Mouse (Mus musculus): ENCODE results near the gene Olfr1228. TPM values are rescaled to one million over a fixed set of nuclear protein-coding genes. Genes with fewer than 3 reads are reported as not detected.

Olfr1228 gene
- not detected for polyA plus RNA-seq (2014; fragmentation: Illumina TruSeq; extraction: RNeasy Lipid Tissue Mini Kit (QIAGEN cat#74804); ENCODE audit: low read depth, low replicate concordance)

DNA sequence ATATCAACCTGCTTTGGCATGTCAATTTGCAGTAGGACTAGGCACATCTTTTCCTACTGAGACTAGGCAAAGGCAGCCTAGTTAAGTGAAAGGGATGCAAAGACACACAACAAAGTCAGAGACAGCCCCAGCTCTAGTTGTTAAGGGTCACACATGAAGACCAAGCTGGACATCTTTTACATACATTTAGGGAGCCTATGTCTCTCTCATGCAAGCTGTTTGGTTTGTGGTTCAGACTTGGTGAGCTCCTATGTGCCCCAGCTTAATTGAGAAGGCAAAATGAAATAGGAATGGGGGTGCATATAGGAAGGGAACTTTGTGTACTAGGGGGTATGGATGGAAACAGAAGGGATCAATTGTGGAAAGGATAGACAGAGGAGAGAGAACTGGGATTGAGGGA is at the start of gene Olfr1228:
Gene Olfr1228 (minus strand): TSS at position 101 of the 400 bp plus-strand sequence.

GRCm38 (mm10) chr2:89297168-89297567 is 43.3 kb upstream of the Olfr1228 start, which contains the start of gene Olfr1230:
Gene Olfr1230, minus strand, starts transcription at chr2:89297268.

DNA sequence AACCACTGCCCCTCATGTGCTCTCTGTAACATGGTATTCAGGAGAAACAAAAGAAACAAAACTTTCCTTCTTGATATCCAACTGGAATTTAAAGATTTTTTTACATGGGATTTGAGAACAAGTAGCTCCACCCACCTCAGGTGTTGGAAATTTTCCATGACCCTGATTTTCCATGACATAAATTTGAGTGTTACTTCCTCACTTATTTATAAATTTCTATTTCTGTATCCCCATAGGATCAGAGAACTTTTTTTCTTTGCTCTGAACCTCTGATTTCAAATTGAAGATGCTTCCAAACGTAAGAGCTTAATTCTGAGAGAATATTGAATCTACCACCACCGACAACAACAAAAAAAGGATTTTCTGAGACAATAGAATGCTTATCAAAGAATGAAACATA is 34.1 kb upstream of the Olfr1228 start, which contains the start of gene Olfr1229:
Gene Olfr1229 (minus strand): TSS at position 101 of the 400 bp plus-strand sequence.

GRCm38 (mm10) chr2:89199948-89200347 is 53.9 kb downstream of the Olfr1228 start, which contains the start of gene Olfr1226:
Gene Olfr1226, minus strand, starts transcription at chr2:89200048.

Other genes with a start within 250 kb of the Olfr1228 start
- not detected for gene Olfr1215, start 247.1 kb downstream of the Olfr1228 start, polyA plus RNA-seq (2014; fragmentation: Illumina TruSeq; extraction: RNeasy Lipid Tissue Mini Kit (QIAGEN cat#74804); ENCODE audit: low read depth, low replicate concordance)
- gene Olfr1216, start 235.7 kb downstream of the Olfr1228 start, polyA plus RNA-seq (2014; fragmentation: Illumina TruSeq; extraction: RNeasy Lipid Tissue Mini Kit (QIAGEN cat#74804); ENCODE audit: low read depth, low replicate concordance) = not detected
- gene Olfr1217, start 222.0 kb downstream of the Olfr1228 start, polyA plus RNA-seq (2014; fragmentation: Illumina TruSeq; extraction: RNeasy Lipid Tissue Mini Kit (QIAGEN cat#74804); ENCODE audit: low read depth, low replicate concordance) = not detected
- gene Olfr1218, start 192.9 kb downstream of the Olfr1228 start, polyA plus RNA-seq (2014; fragmentation: Illumina TruSeq; extraction: RNeasy Lipid Tissue Mini Kit (QIAGEN cat#74804); ENCODE audit: low read depth, low replicate concordance) = not detected
- not detected for gene Olfr1219, start 170.5 kb downstream of the Olfr1228 start, polyA plus RNA-seq (2014; fragmentation: Illumina TruSeq; extraction: RNeasy Lipid Tissue Mini Kit (QIAGEN cat#74804); ENCODE audit: low read depth, low replicate concordance)
- gene Olfr1220, start 147.2 kb downstream of the Olfr1228 start, polyA plus RNA-seq (2014; fragmentation: Illumina TruSeq; extraction: RNeasy Lipid Tissue Mini Kit (QIAGEN cat#74804); ENCODE audit: low read depth, low replicate concordance) = not detected
- not detected for gene Olfr1221, start 136.8 kb downstream of the Olfr1228 start, polyA plus RNA-seq (2014; fragmentation: Illumina TruSeq; extraction: RNeasy Lipid Tissue Mini Kit (QIAGEN cat#74804); ENCODE audit: low read depth, low replicate concordance)
- gene Olfr1222, start 121.0 kb downstream of the Olfr1228 start, polyA plus RNA-seq (2014; fragmentation: Illumina TruSeq; extraction: RNeasy Lipid Tissue Mini Kit (QIAGEN cat#74804); ENCODE audit: low read depth, low replicate concordance) = not detected
- gene Olfr1223, start 102.5 kb downstream of the Olfr1228 start, polyA plus RNA-seq (2014; fragmentation: Illumina TruSeq; extraction: RNeasy Lipid Tissue Mini Kit (QIAGEN cat#74804); ENCODE audit: low read depth, low replicate concordance) = not detected
- gene Olfr1224-ps1, start 90.0 kb downstream of the Olfr1228 start, polyA plus RNA-seq (2014; fragmentation: Illumina TruSeq; extraction: RNeasy Lipid Tissue Mini Kit (QIAGEN cat#74804); ENCODE audit: low read depth, low replicate concordance) = not detected
- gene Olfr1225, start 79.4 kb downstream of the Olfr1228 start, polyA plus RNA-seq (2014; fragmentation: Illumina TruSeq; extraction: RNeasy Lipid Tissue Mini Kit (QIAGEN cat#74804); ENCODE audit: low read depth, low replicate concordance) = not detected
- 0.09 TPM for gene Olfr1226, start 54.0 kb downstream of the Olfr1228 start, polyA plus RNA-seq (2014; fragmentation: Illumina TruSeq; extraction: RNeasy Lipid Tissue Mini Kit (QIAGEN cat#74804); ENCODE audit: low read depth, low replicate concordance)
- gene Olfr1229, start 34.0 kb upstream of the Olfr1228 start, polyA plus RNA-seq (2014; fragmentation: Illumina TruSeq; extraction: RNeasy Lipid Tissue Mini Kit (QIAGEN cat#74804); ENCODE audit: low read depth, low replicate concordance) = not detected
- gene Olfr1230, start 43.2 kb upstream of the Olfr1228 start, polyA plus RNA-seq (2014; fragmentation: Illumina TruSeq; extraction: RNeasy Lipid Tissue Mini Kit (QIAGEN cat#74804); ENCODE audit: low read depth, low replicate concordance) = not detected
- not detected for gene Olfr1231, start 53.0 kb upstream of the Olfr1228 start, polyA plus RNA-seq (2014; fragmentation: Illumina TruSeq; extraction: RNeasy Lipid Tissue Mini Kit (QIAGEN cat#74804); ENCODE audit: low read depth, low replicate concordance)
- not detected for gene Olfr1232, start 75.6 kb upstream of the Olfr1228 start, polyA plus RNA-seq (2014; fragmentation: Illumina TruSeq; extraction: RNeasy Lipid Tissue Mini Kit (QIAGEN cat#74804); ENCODE audit: low read depth, low replicate concordance)
- gene Olfr1233, start 88.3 kb upstream of the Olfr1228 start, polyA plus RNA-seq (2014; fragmentation: Illumina TruSeq; extraction: RNeasy Lipid Tissue Mini Kit (QIAGEN cat#74804); ENCODE audit: low read depth, low replicate concordance) = not detected
- gene Olfr1234, start 110.8 kb upstream of the Olfr1228 start, polyA plus RNA-seq (2014; fragmentation: Illumina TruSeq; extraction: RNeasy Lipid Tissue Mini Kit (QIAGEN cat#74804); ENCODE audit: low read depth, low replicate concordance) = not detected
- not detected for gene Olfr1238, start 155.6 kb upstream of the Olfr1228 start, polyA plus RNA-seq (2014; fragmentation: Illumina TruSeq; extraction: RNeasy Lipid Tissue Mini Kit (QIAGEN cat#74804); ENCODE audit: low read depth, low replicate concordance)
- not detected for gene Olfr1239, start 166.3 kb upstream of the Olfr1228 start, polyA plus RNA-seq (2014; fragmentation: Illumina TruSeq; extraction: RNeasy Lipid Tissue Mini Kit (QIAGEN cat#74804); ENCODE audit: low read depth, low replicate concordance)
- not detected for gene Olfr1240, start 188.9 kb upstream of the Olfr1228 start, polyA plus RNA-seq (2014; fragmentation: Illumina TruSeq; extraction: RNeasy Lipid Tissue Mini Kit (QIAGEN cat#74804); ENCODE audit: low read depth, low replicate concordance)
- not detected for gene Olfr1241, start 233.1 kb upstream of the Olfr1228 start, polyA plus RNA-seq (2014; fragmentation: Illumina TruSeq; extraction: RNeasy Lipid Tissue Mini Kit (QIAGEN cat#74804); ENCODE audit: low read depth, low replicate concordance)
- gene Olfr1242, start 244.3 kb upstream of the Olfr1228 start, polyA plus RNA-seq (2014; fragmentation: Illumina TruSeq; extraction: RNeasy Lipid Tissue Mini Kit (QIAGEN cat#74804); ENCODE audit: low read depth, low replicate concordance) = not detected